Mouse (Mus musculus) layer of hippocampus, adult 2 months (tissue): Measurements from ENCODE around the gene Mrm2. TPM values are rescaled to one million over a fixed set of nuclear protein-coding genes. Genes with fewer than 3 reads are reported as not detected.

Experiments
- DNase-seq, 2 experiments: peaks; one replicate each; pipeline ENCODE4 v3.0.0; 2022; ENCODE audit warnings: low spot score in 2 of 2
- H3K27ac ChIP-seq: fragments of 200-600 bp; 2 replicates; pipeline ENCODE4 v1.8.1; 2022
- H3K4me3 ChIP-seq: fragments of 200-600 bp; 2 replicates; pipeline ENCODE4 v1.8.1; 2022; ENCODE audit warnings: mild to moderate bottlenecking
- CTCF ChIP-seq: fragments of 200-600 bp; conservative IDR thresholded peaks from 2 replicates; pipeline ENCODE4 v1.8.1; 2022; ENCODE audit warnings: antibody characterized with exemption, mild to moderate bottlenecking, moderate library complexity
- total RNA-seq, 2 experiments: library from RNA; stranded (reverse); gene quantifications; 2 replicates each; pipeline ENCODE4 v1.2.3; 2021

Gene Mrm2
- total RNA-seq, 2 experiments from 2014 or later: 9.1 to 10.0 TPM

DNA sequence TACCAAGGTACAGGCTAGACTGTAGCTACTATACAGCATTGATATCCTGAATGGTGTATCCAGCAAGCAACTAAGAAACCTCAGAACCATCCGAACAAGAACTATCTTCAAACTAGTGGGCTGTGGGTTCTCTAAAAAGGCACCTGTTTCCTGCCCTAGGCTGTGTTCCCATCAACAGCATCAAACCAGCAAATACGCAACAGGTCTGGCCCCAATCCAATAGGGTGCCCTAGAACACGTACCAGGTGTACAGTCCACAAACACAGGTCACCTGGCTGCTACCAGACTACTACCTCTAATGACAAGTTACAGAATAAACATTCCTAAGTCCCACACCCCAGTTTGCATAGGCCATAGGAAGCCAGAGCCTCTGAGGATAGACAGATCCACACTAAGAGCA lies 48.8 kb downstream of the Mrm2 start:
- no peak for TF ChIP-seq CTCF
- H3K27ac ChIP-seq: no peak overlapping the region
- no peak overlapping the region for H3K4me3 ChIP-seq
- no peak for DNase-seq

- H3K27ac ChIP-seq: no peak overlapping the region
- TF ChIP-seq CTCF: no peak
- no peak for DNase-seq
Observed at GRCm38 (mm10) chr5:140282376-140282775, 49.3 kb downstream of the Mrm2 start.

DNA sequence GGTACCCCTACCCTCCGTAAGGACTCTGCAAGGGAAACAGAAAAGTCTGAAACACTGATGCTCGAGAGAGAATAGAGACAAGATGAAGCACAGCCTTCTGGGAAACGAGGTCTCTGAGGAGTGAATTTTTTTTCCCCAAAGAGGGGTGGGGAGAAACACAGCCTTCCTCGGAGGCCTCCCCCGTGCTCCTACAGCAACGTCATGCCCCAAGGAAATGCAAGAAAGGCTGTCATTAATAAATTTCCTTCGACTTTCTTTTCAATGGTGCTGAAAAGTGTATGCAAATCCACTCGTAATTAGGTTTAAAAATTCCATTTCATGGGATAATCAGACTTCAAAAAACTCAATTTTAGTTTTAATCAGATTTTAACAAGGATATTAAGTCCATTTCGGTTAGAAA lies 51.5 kb downstream of the Mrm2 start:
- H3K4me3 ChIP-seq: no peak overlapping the region
- no peak for DNase-seq
- no peak for TF ChIP-seq CTCF
- peak overlapping the region; percentile 32; the same call in 1 of the 2 replicates for H3K27ac ChIP-seq

More at GRCm38 (mm10) chr5:140282376-140282775, 49.3 kb downstream of the Mrm2 start:
- no peak overlapping the region for H3K4me3 ChIP-seq

Other genes with a start within 250 kb of the Mrm2 start
- 10 to 100 TPM; 14.3 to 18.1 TPM for gene Mad1l1, start 10.3 kb downstream of the Mrm2 start, total RNA-seq
- 1 to 10 TPM; 3.7 to 3.8 TPM for gene Nudt1, start 10.2 kb downstream of the Mrm2 start, total RNA-seq
- gene Snx8, start 57.4 kb upstream of the Mrm2 start, total RNA-seq: 10 to 100 TPM in 1 of 2 experiments, 1 to 10 TPM in 1; 9.8 to 12.1 TPM
- gene Eif3b, start 87.4 kb upstream of the Mrm2 start, total RNA-seq: 10 to 100 TPM; 83.9 to 86.7 TPM
- gene Gm4869, start 113.7 kb upstream of the Mrm2 start, total RNA-seq: not detected
- 10 to 100 TPM; 19.5 to 22.0 TPM for gene Chst12, start 173.7 kb upstream of the Mrm2 start, total RNA-seq
- gene Grifin, start 233.2 kb upstream of the Mrm2 start, total RNA-seq: not detected